Mouse (Mus musculus) midbrain, embryonic 11.5 days (tissue): ENCODE data around the gene Ccdc96. TPM values are rescaled to one million over a fixed set of nuclear protein-coding genes. Genes with fewer than 3 reads are reported as not detected.

Experiments
- ATAC-seq: fragments of 200-750 bp; cut with Nextera tagmentation; 2 replicates; pipeline ENCODE4 v1.8.0; 2017; ENCODE audit warnings: moderate TSS enrichment, moderate library complexity; ENCODE audit not compliant: low FRiP score
- DNase-seq: peaks from one replicate; pipeline ENCODE4 v3.0.0; 2015; ENCODE audit warnings: low spot score; ENCODE audit errors: missing footprints
- H3K27ac ChIP-seq: fragments of 300-500 bp; sonication (generic); 2 replicates; pipeline ENCODE4 v1.5.1; 2014; ENCODE audit warnings: low read depth, low read length
- H3K27me3 ChIP-seq: fragments of 300-500 bp; sonication (generic); 2 replicates; pipeline ENCODE4 v1.6.1; 2014; ENCODE audit warnings: mild to moderate bottlenecking, low read length, moderate library complexity, mixed read lengths; ENCODE audit not compliant: control insufficient read depth, insufficient read depth
- H3K36me3 ChIP-seq: fragments of 300-500 bp; sonication (generic); 2 replicates; pipeline ENCODE4 v1.6.1; 2014; ENCODE audit warnings: mild to moderate bottlenecking, low read length, moderate library complexity, mixed read lengths; ENCODE audit not compliant: control insufficient read depth, insufficient read depth
- H3K4me1 ChIP-seq: fragments of 300-500 bp; sonication (generic); 2 replicates; pipeline ENCODE4 v1.6.1; 2014; ENCODE audit warnings: low read length; ENCODE audit not compliant: control insufficient read depth, insufficient read depth
- H3K4me2 ChIP-seq: fragments of 300-500 bp; sonication (generic); 2 replicates; pipeline ENCODE4 v1.6.1; 2014; ENCODE audit warnings: mild to moderate bottlenecking, moderate library complexity
- H3K4me3 ChIP-seq: fragments of 300-500 bp; sonication (generic); 2 replicates; pipeline ENCODE4 v1.5.1; 2014; ENCODE audit warnings: low read depth, low read length
- H3K9ac ChIP-seq: fragments of 300-500 bp; sonication (generic); 2 replicates; pipeline ENCODE4 v1.6.1; 2014; ENCODE audit warnings: low read length
- H3K9me3 ChIP-seq: fragments of 300-500 bp; sonication (generic); 2 replicates; pipeline ENCODE4 v1.6.1; 2016; ENCODE audit warnings: low read length; ENCODE audit not compliant: control insufficient read depth
- WGBS: fragments of 180-500 bp; shearing (Covaris S2); extraction: QIAGEN DNeasy Blood & Tissue Kit; methylation state at CpG from one replicate; pipeline ENCODE4 v1.1.7; 2014; 5-methylcytosine and 5-hydroxymethylcytosine counted together
- polyA plus RNA-seq: library from polyadenylated mRNA; unstranded; fragments of >200 nt; fragmentation: Nextera tagmentation; extraction: Ambion mirVana; gene quantifications from 2 replicates; pipeline ENCODE4 v1.2.1, GENCODE M21; 2014

The Ccdc96 gene
- polyA plus RNA-seq, 1 experiment from 2014 or later = 4.2 TPM

DNA sequence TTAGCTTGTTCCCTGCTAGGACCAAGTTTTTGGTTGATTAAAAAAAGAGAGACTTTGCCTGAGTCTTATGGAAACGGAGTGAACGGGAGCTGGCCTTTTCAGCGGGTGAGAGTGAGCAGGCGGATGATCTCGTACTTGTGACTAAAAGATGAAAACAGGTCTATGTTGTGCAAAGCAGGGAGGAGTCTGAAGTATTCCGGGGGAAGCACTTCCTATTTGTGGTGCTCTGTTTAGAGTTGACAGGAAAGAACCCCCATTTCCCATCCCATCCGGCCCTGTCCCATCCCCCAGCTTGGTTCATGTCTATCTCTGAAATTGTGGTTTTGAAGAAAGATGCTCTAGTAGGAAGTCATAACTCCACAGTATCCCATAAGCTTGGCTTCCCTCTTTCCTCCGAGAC is 18.5 kb upstream of the Ccdc96 start:
- Histone ChIP-seq H3K4me1 (peaks cover 21% of the 10 kb centered on the region), H3K36me3 (peaks cover 3% of the 10 kb centered on the region; the same call in 1 of the 2 replicates), H3K4me3 (peak overlapping the region; percentile 85), H3K9ac (peak overlapping the region; percentile 80), H3K27ac (no peak overlapping the region), H3K4me2 (peak overlapping the region; percentile 94), H3K27me3 (no peaks in the 10 kb centered on the region), H3K9me3 (no peaks in the 10 kb centered on the region)
- no peak for ATAC-seq
- 37% methylated on average over 8 of the region's 8 CpGs for WGBS
- DNase-seq = no peak

DNA sequence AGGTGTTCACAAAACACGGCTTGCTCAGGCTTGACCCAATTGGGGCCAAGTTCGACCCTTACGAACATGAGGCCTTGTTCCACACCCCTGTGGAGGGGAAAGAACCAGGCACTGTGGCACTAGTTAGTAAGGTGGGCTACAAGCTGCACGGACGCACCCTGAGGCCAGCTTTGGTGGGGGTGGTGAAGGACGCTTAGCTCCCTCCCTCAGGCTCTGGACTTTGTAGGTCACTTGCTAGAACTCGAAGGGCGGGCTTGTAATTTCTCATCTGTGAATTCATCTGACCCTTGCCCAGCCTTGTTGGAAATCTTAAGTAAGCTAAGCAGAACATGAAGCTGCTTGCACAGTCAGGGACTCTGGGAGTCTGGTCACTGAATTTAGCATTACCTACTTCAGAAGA is 13.2 kb upstream of the Ccdc96 start:
- WGBS = 93% methylated on average over 8 of the region's 8 CpGs

DNA sequence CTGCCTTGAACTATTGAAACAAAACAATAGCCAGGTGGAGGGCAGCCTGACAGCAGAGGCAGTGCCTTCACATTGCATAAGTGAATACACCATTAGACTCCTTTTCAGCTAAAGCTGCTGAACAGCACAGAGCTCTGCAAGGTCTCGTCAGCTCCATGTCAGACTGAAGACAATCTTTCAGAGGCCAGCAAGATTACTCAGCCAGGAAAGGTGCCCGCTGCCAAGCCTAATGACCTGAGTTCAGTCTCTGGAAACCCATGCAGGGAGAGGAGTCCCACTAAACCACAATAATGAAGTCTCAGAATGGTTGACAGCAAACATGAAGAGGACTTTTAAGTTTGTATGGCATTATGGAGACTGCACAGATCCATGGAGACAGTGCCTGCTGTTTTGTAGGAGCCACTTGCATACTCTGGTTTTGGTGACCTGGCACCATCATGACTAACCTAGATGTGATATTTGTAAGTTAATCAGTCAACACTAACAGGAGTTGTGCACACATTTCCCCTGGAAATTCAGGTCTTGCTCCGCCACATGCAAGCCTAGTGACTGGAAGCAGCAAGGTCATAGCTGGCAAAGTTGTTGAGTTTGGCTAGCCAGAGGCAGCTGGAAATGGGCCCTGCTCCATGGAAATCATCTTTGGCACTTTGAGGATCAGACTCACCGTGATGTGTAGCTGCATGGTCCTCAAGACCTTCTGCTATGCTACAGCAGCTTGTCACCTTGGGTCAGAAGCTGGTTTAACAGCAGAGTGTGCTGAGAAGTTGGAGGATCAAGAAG is 11.3 kb upstream of the Ccdc96 start:
- Histone ChIP-seq H3K27me3 (no peaks in the 10 kb centered on the region), H3K27ac (no peak overlapping the region), H3K36me3 (peaks cover 12% of the 10 kb centered on the region; the same call in 1 of the 2 replicates), H3K4me1 (no peaks in the 10 kb centered on the region), H3K9me3 (no peaks in the 10 kb centered on the region), H3K4me3 (no peak overlapping the region), H3K9ac (no peak overlapping the region), H3K4me2 (no peak overlapping the region)
- DNase-seq (no peak), ATAC-seq (no peak)
- 88% methylated on average over 4 of the region's 4 CpGs for WGBS

More for the DNA sequence above, 13.2 kb upstream of the Ccdc96 start:
- no peak for DNase-seq
- H3K27ac ChIP-seq = no peak overlapping the region
- no peak for ATAC-seq
- no peaks in the 10 kb centered on the region for H3K27me3 ChIP-seq
- peaks cover 12% of the 10 kb centered on the region; the same call in 1 of the 2 replicates for H3K36me3 ChIP-seq
- H3K9me3 ChIP-seq = no peaks in the 10 kb centered on the region
- no peak overlapping the region for H3K9ac ChIP-seq
- no peaks in the 10 kb centered on the region; the same call in 1 of the 2 replicates for H3K4me1 ChIP-seq
- H3K4me2 ChIP-seq = no peak overlapping the region
- H3K4me3 ChIP-seq = no peak overlapping the region

DNA sequence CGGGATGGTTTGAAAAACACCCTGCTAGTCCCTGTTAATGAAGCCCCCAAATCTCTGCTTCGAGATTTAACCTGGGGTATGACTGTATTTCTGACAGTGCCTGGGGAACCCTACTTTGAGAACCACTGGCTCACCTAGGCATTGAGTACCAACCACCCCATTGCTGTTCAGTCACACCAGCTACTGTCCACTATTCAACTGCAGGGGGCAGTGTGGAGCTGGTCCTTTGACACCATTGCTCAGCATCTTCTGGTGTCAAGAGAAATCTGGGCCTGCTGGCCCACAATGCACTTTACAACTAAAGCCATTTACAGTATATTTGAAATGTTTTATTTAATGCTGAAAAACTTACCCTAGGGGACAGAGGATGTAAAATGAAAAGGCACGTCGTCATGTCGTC is 10.1 kb upstream of the Ccdc96 start:
- Histone ChIP-seq H3K4me3 (no peak overlapping the region), H3K9me3 (no peaks in the 10 kb centered on the region), H3K36me3 (peaks cover 12% of the 10 kb centered on the region; the same call in 1 of the 2 replicates), H3K27ac (no peak overlapping the region), H3K27me3 (no peaks in the 10 kb centered on the region), H3K4me1 (peaks cover 2% of the 10 kb centered on the region; the same call in 1 of the 2 replicates), H3K9ac (no peak overlapping the region), H3K4me2 (no peak overlapping the region)
- ATAC-seq (peak; percentile 59; the same call in 1 of the 2 replicates), DNase-seq (peak; percentile 95)
- WGBS = 78% methylated on average over 5 of the region's 5 CpGs

DNA sequence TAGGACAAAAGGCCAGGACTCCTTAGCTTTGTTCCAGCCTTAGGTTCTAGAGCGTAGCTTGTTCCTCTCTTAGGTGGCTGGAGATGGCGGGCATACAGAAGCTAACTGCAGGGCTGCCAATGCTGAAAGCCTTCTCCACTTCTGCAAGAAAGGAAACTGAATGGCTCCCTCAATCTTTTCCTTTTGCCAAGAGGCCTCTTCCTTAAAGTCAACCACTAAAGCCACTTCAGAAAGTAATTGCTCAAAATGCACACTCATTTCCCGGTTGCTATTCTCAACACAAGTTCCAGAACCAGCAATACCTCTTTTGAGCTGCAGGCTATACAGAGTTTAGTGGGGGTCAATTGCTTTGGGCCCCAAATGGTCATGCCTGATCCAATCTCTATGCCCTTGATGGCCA is 6.9 kb upstream of the Ccdc96 start:
- H3K9me3 ChIP-seq = no peaks in the 10 kb centered on the region
- H3K27me3 ChIP-seq = no peaks in the 10 kb centered on the region
- no peak for ATAC-seq
- H3K36me3 ChIP-seq = no peaks in the 10 kb centered on the region
- H3K4me3 ChIP-seq = no peak overlapping the region
- no peak overlapping the region for H3K4me2 ChIP-seq
- no peak overlapping the region for H3K9ac ChIP-seq
- 96% methylated on average over 3 of the region's 3 CpGs for WGBS
- peak; percentile 33 for DNase-seq
- H3K4me1 ChIP-seq = peaks cover 5% of the 10 kb centered on the region
- no peak overlapping the region for H3K27ac ChIP-seq

DNA sequence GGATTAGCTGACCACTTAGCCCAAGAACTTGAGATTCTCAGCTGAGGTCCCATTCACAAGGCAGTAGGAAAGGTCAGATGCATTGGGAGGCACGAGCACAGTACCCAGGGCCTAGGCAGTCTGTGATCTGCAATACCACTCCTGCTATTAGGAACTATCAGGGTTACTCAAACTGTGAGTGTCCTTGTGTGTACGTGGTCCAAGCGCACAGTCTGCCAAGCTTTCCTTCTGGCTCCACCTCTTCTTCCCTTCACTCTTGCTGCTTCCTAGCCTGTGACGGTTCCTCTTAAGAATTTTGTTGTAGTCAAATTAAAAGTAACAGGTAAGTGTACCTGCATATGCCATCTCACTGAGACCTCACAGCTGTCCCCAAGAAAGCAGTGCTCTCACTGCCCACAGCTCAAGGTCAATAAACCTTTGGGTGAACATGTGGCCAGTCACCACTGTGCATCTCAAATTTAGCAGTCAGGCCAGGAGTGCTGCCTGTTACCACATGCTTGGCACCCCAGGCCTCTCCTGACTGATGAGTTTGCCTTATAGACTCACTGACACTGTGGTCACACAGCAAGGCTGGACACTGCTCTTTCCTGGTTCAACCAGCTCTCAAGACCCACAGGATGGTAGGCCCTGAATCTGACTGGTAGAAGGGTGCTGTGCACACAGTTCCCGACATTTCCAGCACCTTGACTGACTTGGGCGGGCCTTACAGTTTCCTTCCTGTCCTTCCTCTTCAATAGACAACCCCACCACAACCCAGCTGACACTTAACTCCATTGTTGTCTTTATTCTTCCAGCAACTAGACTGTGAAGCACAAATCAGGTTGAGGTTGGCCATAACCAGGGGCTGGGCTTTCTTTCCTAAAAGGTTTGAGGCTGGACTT is 5.6 kb upstream of the Ccdc96 start:
- no peaks in the 10 kb centered on the region for H3K9me3 ChIP-seq
- ATAC-seq (no peak), DNase-seq (peak; percentile 8)
- WGBS = 90% methylated on average over 6 of the region's 6 CpGs
- H3K4me2 ChIP-seq = no peak overlapping the region
- H3K36me3 ChIP-seq = no peaks in the 10 kb centered on the region
- no peak overlapping the region for H3K27ac ChIP-seq
- H3K4me3 ChIP-seq = no peak overlapping the region
- H3K9ac ChIP-seq = no peak overlapping the region
- no peaks in the 10 kb centered on the region for H3K27me3 ChIP-seq
- peaks cover 12% of the 10 kb centered on the region for H3K4me1 ChIP-seq

DNA sequence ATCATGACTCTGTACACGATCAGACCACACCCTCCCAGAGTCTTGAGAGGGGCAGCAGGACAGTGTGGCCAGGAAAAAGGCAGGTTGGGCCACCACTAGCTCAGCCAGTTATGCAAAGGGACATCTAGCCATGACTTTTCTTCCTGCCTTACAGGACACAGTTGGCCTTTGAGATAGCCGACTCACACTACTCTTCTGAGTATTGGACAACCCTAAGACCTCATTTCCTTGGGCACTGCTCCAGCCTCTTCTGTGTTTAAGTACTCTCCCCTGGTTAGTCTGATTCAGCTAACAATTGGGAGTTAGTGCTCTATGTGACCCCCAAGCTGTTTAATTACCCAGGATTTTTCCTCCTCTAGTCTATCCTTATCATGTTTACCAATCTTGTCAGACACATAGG is 4.7 kb upstream of the Ccdc96 start:
- H3K9ac ChIP-seq = no peak overlapping the region
- no peak overlapping the region for H3K4me2 ChIP-seq
- DNase-seq (peak; percentile 67), ATAC-seq (no peak)
- no peaks in the 10 kb centered on the region for H3K9me3 ChIP-seq
- H3K27ac ChIP-seq = no peak overlapping the region
- no peaks in the 10 kb centered on the region for H3K36me3 ChIP-seq
- H3K4me3 ChIP-seq = no peak overlapping the region
- 86% methylated on average over 2 of the region's 2 CpGs for WGBS
- no peaks in the 10 kb centered on the region for H3K27me3 ChIP-seq
- peaks cover 12% of the 10 kb centered on the region for H3K4me1 ChIP-seq

DNA sequence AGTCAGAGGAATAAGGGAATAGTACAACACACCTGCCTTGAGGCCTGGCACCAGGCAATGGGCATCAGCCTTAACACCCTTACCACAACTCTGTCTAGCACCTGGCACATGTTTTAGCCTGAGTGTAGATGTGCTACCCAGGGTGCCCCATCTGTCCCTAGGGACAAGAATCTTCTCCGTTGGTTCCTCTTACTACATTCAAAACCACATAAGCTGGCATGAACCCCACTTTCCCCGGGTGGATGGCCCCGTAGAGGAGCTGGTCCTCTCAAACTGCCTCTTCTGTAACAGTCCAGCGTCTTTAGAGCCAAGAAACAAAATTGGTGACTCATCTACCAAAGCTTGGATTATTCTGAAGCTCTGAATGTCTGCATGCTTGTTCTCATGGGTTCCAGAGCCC is 4.0 kb upstream of the Ccdc96 start:
- Histone ChIP-seq H3K4me3 (no peak overlapping the region), H3K27me3 (no peaks in the 10 kb centered on the region), H3K9me3 (no peaks in the 10 kb centered on the region; the same call in 1 of the 2 replicates), H3K27ac (no peak overlapping the region), H3K9ac (no peak overlapping the region), H3K36me3 (no peaks in the 10 kb centered on the region), H3K4me2 (no peak overlapping the region), H3K4me1 (peaks cover 19% of the 10 kb centered on the region)
- ATAC-seq (no peak), DNase-seq (no peak)
- 94% methylated on average over 4 of the region's 4 CpGs for WGBS

DNA sequence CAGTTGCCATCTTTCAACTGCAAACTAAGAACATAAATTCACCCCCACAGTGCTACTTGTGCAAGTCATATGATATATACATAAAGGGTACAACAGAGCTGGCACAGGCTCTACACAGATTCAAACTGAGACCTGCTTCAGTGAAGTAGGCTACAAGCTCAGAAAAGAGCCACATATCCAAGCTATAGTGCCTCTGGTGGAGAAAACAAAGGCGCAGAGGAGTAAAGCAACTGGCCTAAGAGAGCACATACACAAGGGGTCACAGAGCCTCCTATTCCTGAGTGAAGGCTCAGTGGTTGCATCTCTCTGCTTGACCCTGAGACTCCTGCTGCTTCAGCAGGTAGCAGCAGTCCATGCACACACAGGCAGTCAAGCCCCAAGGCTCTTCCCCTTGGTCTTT is 3.3 kb upstream of the Ccdc96 start:
- Histone ChIP-seq H3K9me3 (no peaks in the 10 kb centered on the region; the same call in 1 of the 2 replicates), H3K9ac (no peak overlapping the region), H3K4me1 (peaks cover 20% of the 10 kb centered on the region), H3K36me3 (no peaks in the 10 kb centered on the region), H3K27ac (no peak overlapping the region), H3K4me2 (no peak overlapping the region), H3K27me3 (no peaks in the 10 kb centered on the region), H3K4me3 (no peak overlapping the region)
- ATAC-seq (no peak), DNase-seq (peak; percentile 72)
- 67% methylated on average over 1 of the region's 1 CpGs for WGBS
